Mouse (Mus musculus) cerebellum, postnatal 14 days (tissue): ENCODE results near the gene Cpm.

Source experiments
- DNase-seq, 2 experiments: peaks; one replicate each; pipeline ENCODE4 v3.0.0; 2021; ENCODE audit warnings: mixed read lengths in 2 of 2

Gene Cpm

GRCm38 (mm10) chr10:117650042-117650655, 20.8 kb downstream of the Cpm start:
- no peak for DNase-seq

- no peak for DNase-seq
These were observed 21.4 kb downstream of the Cpm start for GRCm38 (mm10) chr10:117650725-117651124.

- DNase-seq, result no peak
These were observed 22.5 kb downstream of the Cpm start for GRCm38 (mm10) chr10:117651587-117652377.

GRCm38 (mm10) chr10:117652378-117652774, 23.1 kb downstream of the Cpm start:
- DNase-seq, result no peak

GRCm38 (mm10) chr10:117652930-117653778, 23.9 kb downstream of the Cpm start:
- no peak for DNase-seq

GRCm38 (mm10) chr10:117653779-117654173, 24.5 kb downstream of the Cpm start:
- no peak for DNase-seq

GRCm38 (mm10) chr10:117654576-117655123, 25.4 kb downstream of the Cpm start:
- DNase-seq, result no peak

GRCm38 (mm10) chr10:117655460-117655859, 26.2 kb downstream of the Cpm start:
- DNase-seq, result no peak

GRCm38 (mm10) chr10:117655908-117656661, 26.8 kb downstream of the Cpm start:
- DNase-seq, result no peak

- DNase-seq, result no peak
These were observed 27.3 kb downstream of the Cpm start for GRCm38 (mm10) chr10:117656662-117656962.

GRCm38 (mm10) chr10:117656985-117657658, 27.8 kb downstream of the Cpm start:
- DNase-seq, result no peak

GRCm38 (mm10) chr10:117657659-117658306, 28.5 kb downstream of the Cpm start:
- DNase-seq, result no peak

GRCm38 (mm10) chr10:117658522-117659429, 29.5 kb downstream of the Cpm start:
- DNase-seq, result no peak

- no peak for DNase-seq
These were observed 30.1 kb downstream of the Cpm start for GRCm38 (mm10) chr10:117659430-117659813.

- no peak for DNase-seq
These were observed 30.5 kb downstream of the Cpm start for GRCm38 (mm10) chr10:117659819-117660218.

GRCm38 (mm10) chr10:117662316-117663055, 33.2 kb downstream of the Cpm start:
- no peak for DNase-seq

- DNase-seq, result no peak
These were observed 34.0 kb downstream of the Cpm start for GRCm38 (mm10) chr10:117663056-117663864.

- DNase-seq, result no peak
These were observed 34.5 kb downstream of the Cpm start for GRCm38 (mm10) chr10:117663865-117664200.
